Mouse (Mus musculus) embryonic fibroblast, embryonic 13.5 days (primary cell): ENCODE data around the gene Ggps1.

Experiments used
- CTCF ChIP-seq: IDR thresholded peaks from 2 replicates; pipeline ENCODE4 v1.5.1; 2011; ENCODE audit warnings: mild to moderate bottlenecking, control low read depth, low read length, moderate library complexity, borderline replicate concordance; ENCODE audit not compliant: insufficient read depth
- POLR2A ChIP-seq: IDR thresholded peaks from 2 replicates; pipeline ENCODE4 v1.6.1; 2011; ENCODE audit warnings: low read depth, mild to moderate bottlenecking, control low read depth, low read length, moderate library complexity

- TF ChIP-seq CTCF (no peak), POLR2A (no peak)
These were observed 59.2 kb downstream of the Ggps1 start for GRCm38 (mm10) chr13:14004086-14004485.
